Mouse (Mus musculus): ENCODE measurements around the gene Ehbp1.
A peak's percentile ranks its signal among the peaks of the same experiment; 100 is the strongest.

Ehbp1 gene

GRCm38 (mm10) chr11:21999396-22000315 lies 342.4 kb downstream of the Ehbp1 start:
- peak in 1 of 2 experiments; percentile 11 for DNase-seq

DNA sequence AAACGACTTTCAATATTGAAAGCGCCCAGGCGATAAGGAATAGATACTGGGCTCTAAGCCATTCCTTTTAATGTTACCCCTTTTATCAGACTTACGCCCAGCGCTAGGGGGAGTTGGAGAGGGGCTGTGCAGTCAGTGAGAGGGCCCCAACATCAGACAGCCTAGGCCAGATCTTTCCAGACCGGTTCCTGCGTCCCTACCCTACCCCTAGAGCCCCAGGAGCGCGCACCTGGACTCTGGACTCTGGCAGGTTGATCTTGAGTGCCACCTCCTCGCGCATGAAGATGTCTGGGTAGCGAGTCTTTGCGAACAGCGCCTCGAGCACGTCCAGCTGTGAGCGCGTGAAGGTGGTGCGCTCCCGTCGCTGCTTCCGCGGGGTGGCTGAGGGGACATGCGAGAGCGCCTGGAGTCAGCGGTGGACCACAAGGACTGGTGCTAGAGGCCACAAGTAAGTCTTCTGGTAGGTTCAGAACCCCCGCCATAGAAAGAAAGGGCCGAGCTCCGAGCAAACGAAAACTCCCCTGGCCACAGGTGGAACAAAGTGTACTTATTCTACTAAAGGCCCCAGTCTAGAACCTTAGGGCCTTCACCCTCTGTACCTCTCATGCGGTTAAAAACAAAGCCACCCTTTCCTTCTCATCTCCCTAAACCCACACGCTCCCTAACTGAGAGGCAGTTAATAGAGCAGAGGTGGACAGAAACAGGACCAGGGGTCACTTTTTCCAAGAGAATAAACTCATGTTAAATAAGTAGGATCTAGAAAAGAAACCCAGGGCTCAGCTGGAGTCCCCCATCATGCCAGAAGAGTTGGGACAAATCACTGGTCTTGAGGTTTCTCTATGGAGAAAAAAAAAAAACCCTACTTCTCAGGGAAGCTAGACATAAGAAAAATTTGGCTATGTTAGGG lies 343.7 kb downstream of the Ehbp1 start:
- DNase-seq: peak in 1 of 2 experiments; percentile 17

- DNase-seq: peak; percentile 12 to 29
These were observed 344.4 kb downstream of the Ehbp1 start for GRCm38 (mm10) chr11:21997561-21998140.

DNA sequence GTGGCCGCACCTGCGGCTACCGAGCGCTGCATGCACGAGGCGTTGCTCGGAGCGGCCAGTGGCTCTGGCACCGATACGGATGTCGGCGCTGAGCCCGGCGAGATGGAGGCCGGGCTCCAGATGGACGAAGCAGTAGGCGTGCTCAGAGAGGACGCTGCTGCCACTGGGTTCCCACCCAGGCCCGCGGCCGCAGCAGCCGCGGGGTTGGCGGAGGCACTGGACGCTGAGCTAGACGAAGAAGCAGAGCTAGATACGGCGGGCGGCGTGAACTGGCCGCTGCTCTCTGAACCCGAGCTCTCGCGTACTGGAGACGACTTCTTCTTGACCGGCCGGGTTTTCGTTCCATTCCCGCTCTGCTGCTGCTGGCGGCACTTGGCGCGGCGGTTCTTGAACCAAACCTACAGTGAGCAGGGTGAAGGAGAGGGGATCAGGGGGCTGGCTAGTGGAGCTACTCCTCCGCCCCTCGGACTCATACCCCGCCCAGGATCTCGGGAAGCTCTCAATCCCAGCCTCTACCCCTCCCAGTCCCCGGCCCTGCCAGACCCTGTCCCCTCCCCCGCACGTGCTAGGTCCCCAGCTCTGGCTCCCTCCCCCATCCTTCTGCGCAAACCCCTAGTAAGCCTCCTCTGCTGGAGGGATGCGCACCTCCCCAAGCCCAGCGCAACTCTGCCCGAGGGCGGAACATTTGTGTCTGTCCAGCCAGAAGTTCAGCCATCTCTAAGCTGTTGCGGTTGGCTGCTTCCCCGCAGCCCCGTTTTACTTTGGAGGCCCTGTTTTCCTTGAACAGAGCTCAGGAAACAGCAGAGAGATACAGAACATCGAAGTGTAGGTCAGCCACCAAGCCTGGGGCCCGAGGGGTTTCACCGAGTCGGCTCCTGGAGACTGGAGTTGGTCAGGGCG lies 345.2 kb downstream of the Ehbp1 start:
- DNase-seq: peak; percentile 78 to 80

DNA sequence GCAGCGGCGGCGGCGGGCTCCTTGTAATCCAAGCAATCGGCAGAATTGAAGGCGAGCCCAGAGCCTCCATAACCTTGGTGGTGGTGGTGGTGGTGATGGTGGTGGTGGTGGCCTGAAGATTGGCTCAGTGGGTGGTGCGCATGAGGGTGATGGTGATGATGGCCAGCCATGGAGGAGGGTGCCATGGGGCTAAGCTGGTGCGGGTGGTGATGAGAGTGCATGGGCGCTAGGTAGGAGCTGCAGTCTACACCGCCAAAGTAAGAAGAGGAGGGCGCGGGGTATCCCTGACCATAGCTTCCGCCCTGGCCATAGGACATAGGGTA lies 345.8 kb downstream of the Ehbp1 start:
- DNase-seq: peak in 1 of 2 experiments; percentile 42

DNA sequence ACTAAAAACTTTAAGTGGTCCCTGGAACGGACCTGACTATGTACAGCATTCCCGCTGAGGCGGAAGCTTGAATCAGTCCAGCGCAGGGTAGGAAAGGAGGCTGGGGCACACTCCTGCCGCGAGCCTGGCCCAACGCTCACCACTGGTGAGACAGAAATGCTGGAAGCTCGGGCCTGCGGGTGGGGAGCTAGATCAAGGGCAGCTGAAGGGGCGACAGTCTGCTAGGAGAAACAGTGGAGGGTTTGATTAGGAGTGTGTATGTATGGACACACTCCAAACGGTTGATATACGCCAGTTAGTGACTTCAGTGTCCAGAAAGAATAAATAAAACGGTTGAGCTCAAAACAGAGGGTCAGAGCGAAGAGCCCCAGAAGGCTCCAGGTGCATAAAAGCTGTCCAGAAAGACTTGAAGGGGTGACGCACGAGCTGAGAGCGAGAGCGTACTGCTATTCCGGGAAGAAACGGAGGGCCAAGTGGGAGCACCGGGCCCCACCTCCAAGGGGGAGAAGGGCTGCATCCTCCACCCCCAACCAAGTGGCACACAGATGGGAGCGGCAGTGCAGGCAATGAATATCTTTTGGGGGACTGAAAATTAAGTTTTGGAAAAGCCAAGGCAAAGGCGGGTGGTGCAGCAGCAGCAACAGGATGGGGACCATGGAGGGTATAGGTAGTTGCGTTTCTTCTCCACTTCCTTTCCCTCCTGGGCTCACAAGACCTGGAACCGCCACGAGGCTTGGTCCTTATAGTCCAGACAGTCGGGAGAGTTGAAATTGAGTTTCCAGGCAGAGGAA lies 346.4 kb downstream of the Ehbp1 start:
- peak; percentile 30 to 44 for DNase-seq

GRCm38 (mm10) chr11:21994377-21995370 lies 347.4 kb downstream of the Ehbp1 start:
- DNase-seq: peak; percentile 34 to 43

DNA sequence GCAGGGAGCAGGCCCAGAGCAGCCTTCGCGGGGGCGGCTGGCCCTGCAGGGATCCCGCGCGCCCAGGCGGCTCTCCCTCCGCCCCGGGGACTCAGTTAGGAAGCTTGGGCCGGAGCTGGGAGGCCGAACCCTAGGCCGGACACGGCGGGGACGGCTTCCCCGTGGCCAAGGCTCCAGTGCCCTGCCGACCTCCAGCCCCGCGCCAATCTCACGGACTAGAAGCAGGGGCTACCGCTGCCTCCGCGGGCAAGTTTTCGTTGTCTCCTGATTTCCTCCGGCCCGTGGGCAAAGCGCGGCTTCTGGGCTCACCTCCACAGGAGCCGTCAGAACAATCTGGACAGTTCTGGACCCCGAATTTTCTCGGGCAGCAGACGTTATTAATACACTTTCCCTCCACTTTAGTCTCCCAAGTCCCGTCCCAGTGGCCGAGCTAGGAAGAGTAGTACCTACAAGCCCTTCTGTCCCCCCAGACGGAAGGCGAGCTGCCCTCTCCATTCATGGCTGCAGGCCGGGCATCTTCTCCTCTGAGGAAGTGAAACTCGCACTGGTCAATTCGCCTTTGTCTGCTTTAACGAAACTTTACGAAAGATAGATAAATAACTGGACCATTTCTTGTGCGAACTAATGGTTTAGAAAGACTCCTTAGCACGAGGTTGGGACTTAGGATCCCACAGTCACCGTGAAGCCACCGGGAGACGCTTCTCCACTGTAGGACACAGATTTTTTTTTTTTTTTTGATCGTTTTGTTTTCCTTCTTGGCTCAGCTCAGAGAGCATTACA lies 348.3 kb downstream of the Ehbp1 start:
- peak; percentile 55 to 64 for DNase-seq

DNA sequence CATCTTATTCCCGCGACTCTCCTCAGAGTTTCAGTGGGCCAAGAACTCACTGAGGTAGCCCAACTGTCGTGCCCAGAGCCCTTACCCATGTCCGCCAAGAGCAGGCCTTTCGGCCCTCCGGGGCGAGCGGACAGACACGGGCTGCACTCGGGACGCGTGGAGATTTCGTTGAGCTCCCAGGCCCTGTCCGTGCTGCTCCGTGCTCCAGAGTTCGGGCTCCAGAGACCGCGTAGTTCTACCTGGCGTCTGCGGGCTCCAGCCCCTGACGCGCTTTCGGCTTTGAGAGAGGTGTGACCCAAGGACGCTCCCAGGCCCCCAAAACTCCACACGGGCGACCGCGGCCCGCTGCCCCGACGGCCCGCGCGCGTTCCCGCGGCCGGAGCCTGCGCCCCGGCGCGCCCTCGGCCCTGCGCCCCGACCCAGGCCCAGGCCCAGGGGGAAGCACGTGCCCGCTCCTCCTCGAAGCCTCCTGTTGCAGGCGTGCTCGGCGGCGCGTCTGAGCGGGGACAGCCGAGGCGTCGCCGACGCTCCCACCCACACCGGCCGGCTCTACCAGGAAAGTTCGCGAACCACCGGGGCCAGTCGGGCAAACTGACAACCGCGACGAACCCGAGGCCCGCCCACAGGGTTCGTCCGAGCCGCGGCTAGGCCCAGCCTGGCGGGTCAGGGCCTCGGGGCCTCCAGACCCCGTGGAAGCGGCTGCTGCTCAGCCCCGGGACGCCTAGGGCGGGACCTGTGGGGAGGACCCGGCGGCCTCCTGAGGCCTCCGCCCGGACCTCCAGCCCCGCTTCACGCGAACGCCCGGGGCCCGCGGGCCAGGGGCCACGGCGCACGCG lies 349.1 kb downstream of the Ehbp1 start:
- DNase-seq: peak; percentile 24 to 26

GRCm38 (mm10) chr11:21988398-21988946 lies 353.6 kb downstream of the Ehbp1 start:
- DNase-seq: no peak

- DNase-seq: no peak
These were observed 357.0 kb downstream of the Ehbp1 start for GRCm38 (mm10) chr11:21985118-21985517.

DNA sequence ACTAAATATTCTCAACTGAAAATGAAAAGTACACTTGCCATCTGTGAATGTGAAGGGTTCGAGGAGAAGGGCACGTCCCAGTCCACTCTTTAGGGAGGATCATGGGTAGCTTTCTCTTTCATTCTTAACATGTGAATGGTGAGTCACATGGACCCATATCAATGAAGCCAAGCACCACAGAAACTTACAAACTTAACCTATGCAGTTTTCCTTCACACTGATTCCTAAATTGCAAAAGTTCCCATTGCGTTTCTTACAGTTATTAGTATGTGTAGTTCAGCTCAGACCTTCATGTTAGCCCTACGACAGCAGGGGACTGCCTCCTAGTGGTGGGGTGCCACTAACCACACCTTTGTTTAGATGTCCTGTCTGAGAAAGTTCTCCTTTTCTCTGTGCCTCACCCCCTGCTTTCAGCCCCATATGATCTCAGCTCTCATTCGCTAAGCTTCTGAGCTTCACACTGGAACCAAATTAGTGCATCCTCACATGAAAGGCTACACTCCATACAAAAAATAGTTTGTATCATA lies 368.0 kb downstream of the Ehbp1 start:
- peak in 1 of 2 experiments; percentile 8 for DNase-seq

DNA sequence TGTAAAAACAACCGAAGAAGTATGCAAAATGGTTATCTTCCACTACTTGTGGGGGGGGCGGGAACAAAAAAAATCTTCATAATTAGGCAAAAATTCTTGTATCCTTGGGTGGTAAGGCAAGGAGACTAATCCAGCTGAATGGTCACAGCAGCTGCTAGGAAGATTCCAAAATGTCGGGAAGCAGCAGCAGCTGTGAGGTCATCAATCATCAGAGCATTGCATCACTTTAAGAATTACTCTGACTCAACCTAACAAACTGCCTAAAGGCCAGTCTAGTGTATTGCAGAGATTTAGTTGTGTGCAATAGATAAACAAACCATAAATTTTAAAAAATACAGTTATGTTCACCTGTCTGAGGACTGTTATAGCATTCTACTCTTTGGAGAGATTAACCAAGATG lies 368.5 kb downstream of the Ehbp1 start:
- no peak for DNase-seq

DNA sequence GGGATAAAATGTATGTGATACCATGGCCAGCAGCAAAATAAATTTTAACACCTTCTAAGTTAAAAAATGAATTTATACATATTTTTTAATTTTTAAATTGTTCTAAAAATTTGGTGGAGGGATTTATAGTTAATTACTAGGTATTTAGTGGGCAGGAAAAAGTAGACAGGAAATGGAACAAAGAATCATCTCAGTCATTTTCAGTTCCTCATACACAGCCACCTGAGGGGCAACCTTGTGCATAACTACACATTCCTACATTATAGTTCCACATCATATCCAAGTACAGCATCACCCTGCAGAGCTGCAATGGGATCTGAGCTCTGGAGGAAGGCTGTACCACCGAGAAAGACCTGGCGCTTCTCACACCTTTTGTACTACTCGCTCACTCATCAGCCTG lies 373.2 kb downstream of the Ehbp1 start:
- no peak for DNase-seq

Data from cerebellum, postnatal 14 days (tissue).